Mouse (Mus musculus) stomach, postnatal 0 days (tissue): ENCODE measurements around the gene Smc3.

ENCODE experiments used
- CTCF ChIP-seq: IDR thresholded peaks from 2 replicates; pipeline ENCODE4 v1.5.1; 2016; ENCODE audit warnings: antibody characterized with exemption, low read depth, mild to moderate bottlenecking, moderate library complexity
- EP300 ChIP-seq: optimal IDR thresholded peaks from 2 replicates; pipeline ENCODE3; 2016; ENCODE audit warnings: antibody characterized with exemption

GRCm38 (mm10) chr19:53674131-53674925 lies 74.1 kb downstream of the Smc3 start:
- TF ChIP-seq CTCF (no peak), EP300 (no peak)
